Mouse (Mus musculus) CH12.LX (cell line): ENCODE measurements around the gene Dpysl5. TPM values are rescaled to one million over a fixed set of nuclear protein-coding genes. Genes with fewer than 3 reads are reported as not detected.

Experiments used
- DNase-seq: peaks from one replicate; pipeline ENCODE4 v3.0.0-alpha.2; 2013; ENCODE audit errors: extremely low read depth
- H3K27ac ChIP-seq: 2 replicates; pipeline ENCODE4 v1.5.1; 2012; ENCODE audit warnings: low read depth, mild to moderate bottlenecking, control low read depth, moderate library complexity; ENCODE audit not compliant: insufficient read depth
- H3K27me3 ChIP-seq: replicated peaks from 2 replicates; pipeline ENCODE3; 2012; ENCODE audit warnings: inconsistent platforms
- H3K36me3 ChIP-seq, 2 experiments: replicated peaks in 1 of 2; 2 replicates each; pipeline versions ENCODE3 to v1.6.1; 2012; ENCODE audit warnings: inconsistent platforms in 1 of 2, low read length in 1 of 2, mild to moderate bottlenecking in 1 of 2, mixed read lengths in 1 of 2, moderate library complexity in 1 of 2; ENCODE audit not compliant: control insufficient read depth in 1 of 2, insufficient read depth in 1 of 2
- H3K4me1 ChIP-seq, 2 experiments: 2 replicates each; pipeline ENCODE4 v1.6.1; 2012; ENCODE audit warnings: inconsistent platforms in 1 of 2, moderate library complexity in 1 of 2; ENCODE audit not compliant: insufficient read depth in 2 of 2, control insufficient read depth in 1 of 2
- H3K4me2 ChIP-seq: 2 replicates; pipeline ENCODE4 v1.6.1; 2012; ENCODE audit warnings: low read depth, mild to moderate bottlenecking, control low read depth; ENCODE audit not compliant: poor library complexity, insufficient read depth, severe bottlenecking
- H3K4me3 ChIP-seq, 3 experiments: fragments of 150-350 bp in 1 of 3; sonication (generic) in 1 of 3; replicated peaks in 1 of 3; 2 replicates each; pipeline versions ENCODE3 to v1.5.1; 2011 to 2012; ENCODE audit warnings: low read depth in 2 of 3, low read length in 2 of 3, mild to moderate bottlenecking in 2 of 3, moderate library complexity in 2 of 3, control low read depth in 1 of 3, improper control_type of control experiment in 1 of 3, inconsistent platforms in 1 of 3, mixed read lengths in 1 of 3; ENCODE audit not compliant: poor library complexity in 1 of 3
- H3K79me2 ChIP-seq: replicated peaks from 2 replicates; pipeline ENCODE4 v1.6.1; 2012; ENCODE audit warnings: mild to moderate bottlenecking, moderate library complexity; ENCODE audit not compliant: control insufficient read depth, poor library complexity, insufficient read depth, severe bottlenecking; ENCODE audit errors: extremely low read depth
- H3K9ac ChIP-seq: 2 replicates; pipeline ENCODE4 v1.6.1; 2012; ENCODE audit warnings: low read depth, mild to moderate bottlenecking, control low read depth, moderate library complexity; ENCODE audit not compliant: insufficient read depth
- H3K9me3 ChIP-seq: replicated peaks from 2 replicates; pipeline ENCODE3; 2012; ENCODE audit warnings: low read length, inconsistent platforms, mixed read lengths
- BHLHE40 ChIP-seq: IDR thresholded peaks from 2 replicates; pipeline ENCODE4 v1.6.1; 2011; ENCODE audit warnings: mild to moderate bottlenecking, low read depth, low read length, improper control_type of control experiment
- CHD2 ChIP-seq: IDR thresholded peaks from 2 replicates; pipeline ENCODE4 v1.6.1; 2011; ENCODE audit warnings: low read length, improper control_type of control experiment
- E2F4 ChIP-seq: IDR thresholded peaks from 2 replicates; pipeline ENCODE4 v1.6.1; 2011; ENCODE audit warnings: low read depth, low read length, improper control_type of control experiment; ENCODE audit not compliant: insufficient replicate concordance
- EP300 ChIP-seq: IDR thresholded peaks from 2 replicates; pipeline ENCODE4 v1.6.1; 2011; ENCODE audit warnings: low read length, improper control_type of control experiment
- ETS1 ChIP-seq: conservative IDR thresholded peaks from 2 replicates; pipeline ENCODE4 v1.6.1; 2012; ENCODE audit warnings: low read depth, mild to moderate bottlenecking, inconsistent platforms, low read length, improper control_type of control experiment, moderate library complexity
- HCFC1 ChIP-seq: IDR thresholded peaks from 2 replicates; pipeline ENCODE4 v1.6.1; 2012; ENCODE audit warnings: low read depth, mild to moderate bottlenecking, inconsistent platforms, low read length, improper control_type of control experiment
- JUN ChIP-seq: IDR thresholded peaks from 2 replicates; pipeline ENCODE4 v1.6.1; 2011; ENCODE audit warnings: low read depth, mild to moderate bottlenecking, low read length, improper control_type of control experiment, moderate library complexity; ENCODE audit not compliant: insufficient read depth
- KAT2A ChIP-seq: IDR thresholded peaks from 2 replicates; pipeline ENCODE4 v1.6.1; 2012; ENCODE audit warnings: low read length, improper control_type of control experiment, inconsistent platforms; ENCODE audit not compliant: insufficient replicate concordance
- MXI1 ChIP-seq: IDR thresholded peaks from 2 replicates; pipeline ENCODE4 v1.6.1; 2011; ENCODE audit warnings: mild to moderate bottlenecking, low read depth, low read length, improper control_type of control experiment
- NELFE ChIP-seq: IDR thresholded peaks from 2 replicates; pipeline ENCODE4 v1.6.1; 2011; ENCODE audit warnings: low read depth, low read length, improper control_type of control experiment
- POLR2A ChIP-seq: IDR thresholded peaks from 2 replicates; pipeline ENCODE4 v1.6.1; 2011; ENCODE audit warnings: low read depth, mild to moderate bottlenecking, improper control_type of control experiment, low read length
- RAD21 ChIP-seq: IDR thresholded peaks from 2 replicates; pipeline ENCODE4 v1.6.1; 2011; ENCODE audit warnings: low read depth, mild to moderate bottlenecking, low read length, improper control_type of control experiment, moderate library complexity
- RCOR1 ChIP-seq: conservative IDR thresholded peaks from 2 replicates; pipeline ENCODE4 v1.6.1; 2012; ENCODE audit warnings: low read depth, mild to moderate bottlenecking, inconsistent platforms, low read length, improper control_type of control experiment
- SIN3A ChIP-seq: IDR thresholded peaks from 2 replicates; pipeline ENCODE4 v1.6.1; 2012; ENCODE audit warnings: low read length, improper control_type of control experiment, inconsistent platforms
- TCF12 ChIP-seq: IDR thresholded peaks from 2 replicates; pipeline ENCODE4 v1.6.1; 2014; ENCODE audit warnings: low read depth, mild to moderate bottlenecking, inconsistent platforms, low read length, improper control_type of control experiment
- UBTF ChIP-seq: IDR thresholded peaks from 2 replicates; pipeline ENCODE4 v1.6.1; 2012; ENCODE audit warnings: low read depth, mild to moderate bottlenecking, inconsistent platforms, low read length, improper control_type of control experiment, moderate library complexity
- USF2 ChIP-seq: conservative IDR thresholded peaks from 2 replicates; pipeline ENCODE4 v1.6.1; 2011; ENCODE audit warnings: low read depth, low read length, improper control_type of control experiment
- ZMIZ1 ChIP-seq: IDR thresholded peaks from 2 replicates; pipeline ENCODE4 v1.6.1; 2012; ENCODE audit warnings: low read depth, mild to moderate bottlenecking, inconsistent platforms, low read length, improper control_type of control experiment
- ZNF384 ChIP-seq: IDR thresholded peaks from 2 replicates; pipeline ENCODE4 v1.6.1; 2012; ENCODE audit warnings: low read depth, low read length, improper control_type of control experiment, inconsistent platforms
- dilution Hi-C: fragments of 300-500 bp; cut with MboI; formaldehyde crosslinking; loops from 2 replicates; pipeline ENCODE4 v1.14.3; 2020; ENCODE audit warnings: low sequenced_read_pairs; ENCODE audit not compliant: extremely low pct_unique_long_range_greater_than_20kb, extremely low pct_ligation_motif_present
- in situ Hi-C: fragments of 300-500 bp; cut with MboI; formaldehyde crosslinking; loops from 3 replicates; pipeline ENCODE4 v1.14.3; 2019; ENCODE audit warnings: low sequenced_read_pairs, low pct_ligation_motif_present, low pct_unique_long_range_greater_than_20kb, mixed read lengths
- polyA plus RNA-seq: library from polyadenylated mRNA; unstranded; fragments of >175 nt; gene quantifications from 2 replicates; pipeline ENCODE4 v1.2.1, GENCODE M21; 2012; ENCODE audit warnings: low read depth; ENCODE audit not compliant: insufficient read length
- total RNA-seq, 2 experiments: library from RNA; depleted of rRNA; stranded (reverse); fragments of 300-350 nt in 1 of 2; fragments of >200 nt in 1 of 2; gene quantifications; 2 replicates each; pipeline ENCODE4 v1.2.3; 2012 to 2014

The Dpysl5 gene
- total and polyA plus RNA-seq, 3 experiments = 0.21 TPM; not detected in 2

DNA sequence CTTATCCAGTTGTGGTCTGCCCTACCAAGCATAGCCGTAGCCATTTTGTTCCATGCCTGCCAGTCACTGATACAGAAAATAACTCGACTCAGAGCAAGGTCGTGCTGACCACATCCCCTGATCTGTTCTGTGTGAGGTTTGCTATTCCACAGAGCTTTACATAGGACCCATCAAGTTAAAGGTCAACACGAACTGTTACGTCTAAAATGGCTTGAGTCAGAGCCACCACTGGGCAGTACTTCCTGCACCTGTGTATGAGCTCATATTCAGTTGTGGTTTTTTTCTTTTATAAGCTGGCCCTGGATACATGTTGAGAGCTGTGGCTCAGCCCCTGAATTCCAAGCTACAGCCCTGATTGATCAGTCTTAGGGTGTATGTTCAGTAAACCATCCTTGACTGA lies 31.8 kb upstream of the Dpysl5 start:
- no peak overlapping the region for H3K27ac ChIP-seq
- in situ Hi-C loops = no loop called here
- dilution Hi-C loops = no loop called here
- no peak overlapping the region for H3K9ac ChIP-seq
- TF ChIP-seq TCF12 (peak; percentile 50; the same call in 1 of the 2 replicates), JUN (no peak), ETS1 (0 out of 2 replicates have a peak, but pooled peaks have one; percentile 15), EP300 (0 out of 2 replicates have a peak, but pooled peaks have one; percentile 10)
- peak; percentile 26 for DNase-seq
- H3K9me3 ChIP-seq = no peaks in the 10 kb centered on the region
- no peaks in the 10 kb centered on the region for H3K79me2 ChIP-seq
- no peaks in the 10 kb centered on the region for H3K27me3 ChIP-seq
- H3K4me1 ChIP-seq = peaks cover 2 to 13% of the 10 kb centered on the region in 2 experiments; a peak in 2 of 4 replicates
- H3K4me3 ChIP-seq = no peak overlapping the region
- peaks cover 16 to 25% of the 10 kb centered on the region in 2 experiments for H3K36me3 ChIP-seq
- no peak overlapping the region for H3K4me2 ChIP-seq

DNA sequence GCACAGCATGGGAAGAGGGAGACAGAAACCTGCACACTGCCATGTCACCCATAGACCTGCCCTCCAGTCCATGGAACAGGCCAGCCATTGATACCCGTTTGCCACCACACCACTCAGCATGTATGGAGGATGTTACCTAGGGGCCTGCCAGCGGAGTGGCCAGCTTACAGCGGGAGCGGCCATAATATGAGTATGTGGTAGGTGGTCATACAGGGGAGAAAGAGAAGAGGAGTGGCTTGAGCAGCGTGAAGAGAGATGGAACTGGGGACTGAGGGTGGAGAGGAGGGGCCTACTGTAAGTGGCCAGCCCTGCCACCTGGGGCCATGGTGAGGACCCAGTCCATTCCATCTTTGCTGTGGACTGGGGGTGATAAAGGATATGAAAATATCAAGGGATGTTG lies 29.4 kb upstream of the Dpysl5 start:
- Histone ChIP-seq H3K36me3 (peaks cover 0 to 1% of the 10 kb centered on the region in 2 experiments), H3K9ac (no peak overlapping the region), H3K27ac (no peak overlapping the region), H3K27me3 (no peaks in the 10 kb centered on the region), H3K4me1 (peaks cover 2 to 13% of the 10 kb centered on the region in 2 experiments; a peak in 2 of 4 replicates), H3K4me2 (no peak overlapping the region), H3K79me2 (no peaks in the 10 kb centered on the region), H3K4me3 (no peak overlapping the region), H3K9me3 (no peaks in the 10 kb centered on the region)
- in situ Hi-C loops = no loop called here
- DNase-seq = no peak
- TF ChIP-seq RAD21 = no peak
- TF ChIP-seq USF2 = no peak
- no peak for TF ChIP-seq ZNF384
- no peak for TF ChIP-seq HCFC1
- TF ChIP-seq ZMIZ1 = no peak
- TF ChIP-seq TCF12 = no peak
- no peak for TF ChIP-seq KAT2A
- TF ChIP-seq UBTF = no peak
- no peak for TF ChIP-seq NELFE
- no peak for TF ChIP-seq JUN
- TF ChIP-seq CHD2 = no peak
- TF ChIP-seq EP300 = no peak
- no peak for TF ChIP-seq MXI1
- no peak for TF ChIP-seq SIN3A
- TF ChIP-seq BHLHE40 = no peak
- TF ChIP-seq POLR2A = no peak
- TF ChIP-seq E2F4 = no peak
- no peak for TF ChIP-seq RCOR1
- dilution Hi-C loops = no loop called here
